Mouse (Mus musculus): ENCODE data around the gene Hes7. TPM values are rescaled to one million over a fixed set of nuclear protein-coding genes. Genes with fewer than 3 reads are reported as not detected.

Gene Hes7
- polyA plus RNA-seq, 1 experiment, result not detected

DNA sequence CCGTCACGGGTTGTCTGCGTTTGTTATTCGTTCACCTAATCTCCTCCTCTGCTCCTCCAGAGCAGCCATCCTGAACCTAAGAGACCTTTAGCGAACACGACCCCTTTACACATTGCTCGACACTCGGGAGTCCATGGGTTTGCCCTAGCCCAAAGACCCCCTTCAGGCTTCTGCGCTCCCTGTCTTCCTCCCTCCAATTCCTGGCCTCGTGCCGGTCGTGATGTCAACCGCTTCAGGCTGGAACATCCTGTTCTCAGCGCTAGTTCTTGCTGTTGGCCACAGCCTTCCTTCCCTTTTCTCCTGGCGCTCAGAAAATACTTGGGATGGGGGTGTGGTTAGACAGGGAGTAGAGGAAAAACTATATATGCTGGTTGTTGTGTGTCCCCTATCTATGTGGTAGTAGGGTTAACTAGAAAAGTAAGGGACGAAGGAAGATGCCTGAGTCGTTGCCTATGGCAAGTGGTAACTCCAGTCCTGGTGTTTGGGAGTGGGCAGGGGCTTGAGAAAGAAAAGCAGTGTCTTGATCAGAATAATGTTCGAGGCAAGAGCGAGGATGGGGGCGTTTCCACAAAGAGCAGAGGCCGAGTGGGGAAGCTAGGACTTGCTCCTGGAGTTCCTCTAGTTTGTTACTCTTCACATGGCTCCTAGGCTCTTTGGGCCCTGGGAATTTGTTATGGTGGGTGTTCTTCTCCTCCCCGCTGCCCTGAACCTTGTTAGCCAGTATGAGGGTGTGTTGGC, 20.9 kb upstream of the Hes7 start:
- Histone ChIP-seq H3K27ac (ENCODE audit: insufficient read depth, low read length) (peak overlapping the region; percentile 70), H3K4me1 (ENCODE audit: control insufficient read depth, insufficient read depth, low read length) (peaks cover 12% of the 10 kb centered on the region), H3K4me3 (ENCODE audit: insufficient read depth, low read length) (peak overlapping the region; percentile 76)
- TF ChIP-seq POLR2A (IDR thresholded peaks at IDR 0.05; ENCODE audit: low read depth, low read length) (peak; percentile 44), CTCF (IDR thresholded peaks at IDR 0.05; ENCODE audit: borderline replicate concordance, insufficient read depth, low read length) (no peak)

DNA sequence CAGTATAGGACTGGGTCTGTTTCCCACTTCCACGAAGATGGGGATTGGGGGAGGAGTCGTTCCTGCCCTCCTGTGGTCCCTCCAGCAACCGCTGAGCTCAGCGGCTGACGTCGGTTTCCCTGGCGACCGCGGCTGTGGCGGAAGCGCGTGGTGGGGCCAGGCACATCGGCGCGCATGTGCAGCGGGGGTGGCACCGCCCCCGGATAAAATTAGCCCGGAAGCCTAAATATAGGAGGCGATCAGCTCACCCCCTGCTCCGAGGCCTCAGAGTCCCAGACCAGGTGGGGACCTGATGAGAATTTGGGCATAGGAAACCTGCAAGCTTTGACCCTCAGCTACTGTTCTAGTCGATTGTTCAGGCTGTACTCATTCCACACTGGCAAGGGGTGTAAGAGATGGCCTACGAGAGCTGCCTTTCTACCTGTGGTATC, 20.3 kb upstream of the Hes7 start:
- TF ChIP-seq CTCF (IDR thresholded peaks at IDR 0.05; ENCODE audit: borderline replicate concordance, insufficient read depth, low read length) (no peak), POLR2A (IDR thresholded peaks at IDR 0.05; ENCODE audit: low read depth, low read length) (no peak; the same call in none of the 2 replicates)
- Histone ChIP-seq H3K4me1 (ENCODE audit: control insufficient read depth, insufficient read depth, low read length) (peaks cover 12% of the 10 kb centered on the region), H3K4me3 (ENCODE audit: insufficient read depth, low read length) (peak overlapping the region; percentile 76), H3K27ac (ENCODE audit: insufficient read depth, low read length) (peak overlapping the region; percentile 85)

DNA sequence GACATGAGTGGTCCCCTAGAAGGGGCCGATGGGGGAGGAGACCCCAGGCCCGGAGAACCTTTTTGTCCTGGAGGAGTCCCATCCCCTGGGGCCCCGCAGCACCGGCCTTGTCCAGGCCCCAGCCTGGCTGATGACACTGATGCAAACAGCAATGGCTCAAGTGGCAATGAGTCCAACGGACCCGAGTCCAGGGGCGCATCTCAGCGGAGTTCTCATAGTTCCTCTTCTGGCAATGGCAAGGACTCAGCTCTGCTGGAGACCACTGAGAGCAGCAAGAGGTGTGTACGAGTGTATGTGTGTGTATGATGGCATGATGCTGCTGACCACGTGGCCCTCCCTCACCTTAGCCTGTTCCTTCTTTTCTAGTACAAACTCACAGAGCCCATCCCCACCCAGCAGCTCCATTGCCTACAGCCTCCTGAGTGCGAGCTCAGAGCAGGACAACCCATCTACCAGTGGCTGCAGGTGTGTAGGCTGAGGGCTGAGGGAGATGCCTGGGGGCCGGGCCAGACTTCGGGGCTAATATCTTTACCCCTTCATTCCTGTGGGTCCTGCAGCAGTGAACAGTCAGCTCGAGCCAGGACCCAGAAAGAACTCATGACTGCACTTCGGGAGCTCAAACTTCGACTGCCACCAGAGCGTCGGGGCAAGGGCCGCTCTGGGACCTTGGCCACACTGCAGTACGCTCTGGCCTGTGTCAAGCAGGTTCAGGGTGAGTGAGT, 19.4 kb upstream of the Hes7 start:
- peaks cover 12% of the 10 kb centered on the region for H3K4me1 ChIP-seq (ENCODE audit: control insufficient read depth, insufficient read depth, low read length)
- H3K27ac ChIP-seq (ENCODE audit: insufficient read depth, low read length), result peak overlapping the region; percentile 34; the same call in 1 of the 2 replicates
- H3K4me3 ChIP-seq (ENCODE audit: insufficient read depth, low read length), result peak overlapping the region; percentile 50; the same call in 1 of the 2 replicates
- TF ChIP-seq POLR2A (IDR thresholded peaks at IDR 0.05; ENCODE audit: low read depth, low read length) (no peak), CTCF (IDR thresholded peaks at IDR 0.05; ENCODE audit: borderline replicate concordance, insufficient read depth, low read length) (no peak)

DNA sequence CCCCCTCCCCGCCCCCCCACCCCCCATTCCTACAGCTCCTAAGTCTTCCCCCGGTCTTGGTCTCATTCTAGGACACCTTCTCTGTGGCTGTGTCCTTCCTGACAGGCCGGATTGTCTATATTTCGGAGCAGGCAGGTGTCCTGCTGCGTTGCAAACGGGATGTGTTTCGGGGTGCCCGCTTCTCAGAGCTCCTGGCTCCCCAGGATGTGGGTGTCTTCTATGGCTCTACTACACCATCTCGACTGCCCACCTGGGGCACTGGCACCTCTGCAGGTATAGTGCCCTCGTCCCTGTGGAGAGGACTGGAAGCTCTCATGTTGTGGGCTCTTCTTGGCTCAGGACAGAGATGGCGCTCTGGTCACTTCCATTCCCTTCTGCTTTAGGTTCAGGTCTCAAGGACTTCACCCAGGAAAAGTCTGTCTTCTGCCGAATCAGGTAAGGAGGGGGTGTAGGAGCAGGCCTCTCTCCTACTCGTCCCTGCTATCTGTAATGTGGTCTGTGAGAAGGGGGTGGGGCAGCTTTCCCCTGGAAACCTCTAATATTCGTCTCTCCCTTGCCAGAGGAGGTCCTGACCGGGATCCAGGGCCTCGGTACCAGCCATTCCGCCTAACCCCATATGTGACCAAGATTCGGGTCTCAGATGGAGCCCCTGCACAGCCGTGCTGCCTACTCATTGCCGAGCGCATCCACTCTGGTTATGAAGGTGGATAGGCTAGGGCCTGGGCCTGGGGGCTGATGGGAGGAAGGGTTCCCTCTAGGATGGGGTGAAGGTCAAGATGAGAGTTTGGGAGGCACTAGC, 18.4 kb upstream of the Hes7 start:
- TF ChIP-seq CTCF (IDR thresholded peaks at IDR 0.05; ENCODE audit: borderline replicate concordance, insufficient read depth, low read length), result no peak
- TF ChIP-seq POLR2A (IDR thresholded peaks at IDR 0.05; ENCODE audit: low read depth, low read length), result no peak
- H3K4me1 ChIP-seq (ENCODE audit: control insufficient read depth, insufficient read depth, low read length), result peaks cover 12% of the 10 kb centered on the region
- no peak overlapping the region for H3K4me3 ChIP-seq (ENCODE audit: insufficient read depth, low read length)
- H3K27ac ChIP-seq (ENCODE audit: insufficient read depth, low read length), result no peak overlapping the region

DNA sequence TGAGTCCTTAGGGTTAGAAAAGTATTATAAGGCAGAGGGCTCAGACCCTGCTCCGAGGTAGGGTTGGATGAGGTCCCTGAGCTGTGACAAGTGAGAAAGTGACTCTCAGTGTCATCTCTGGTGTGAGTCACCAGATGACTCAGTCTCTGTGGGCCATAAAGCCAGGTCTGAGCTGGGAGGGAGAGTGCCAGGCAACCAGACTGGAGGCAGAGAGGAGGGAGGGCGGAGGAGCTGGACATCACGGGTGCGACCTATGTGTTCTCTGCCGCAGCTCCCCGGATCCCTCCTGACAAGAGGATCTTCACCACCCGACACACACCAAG, 17.8 kb upstream of the Hes7 start:
- H3K4me1 ChIP-seq (ENCODE audit: control insufficient read depth, insufficient read depth, low read length), result peaks cover 12% of the 10 kb centered on the region
- H3K27ac ChIP-seq (ENCODE audit: insufficient read depth, low read length), result no peak overlapping the region
- no peak for TF ChIP-seq POLR2A (IDR thresholded peaks at IDR 0.05; ENCODE audit: low read depth, low read length)
- TF ChIP-seq CTCF (IDR thresholded peaks at IDR 0.05; ENCODE audit: borderline replicate concordance, insufficient read depth, low read length), result no peak
- H3K4me3 ChIP-seq (ENCODE audit: insufficient read depth, low read length), result no peak overlapping the region

DNA sequence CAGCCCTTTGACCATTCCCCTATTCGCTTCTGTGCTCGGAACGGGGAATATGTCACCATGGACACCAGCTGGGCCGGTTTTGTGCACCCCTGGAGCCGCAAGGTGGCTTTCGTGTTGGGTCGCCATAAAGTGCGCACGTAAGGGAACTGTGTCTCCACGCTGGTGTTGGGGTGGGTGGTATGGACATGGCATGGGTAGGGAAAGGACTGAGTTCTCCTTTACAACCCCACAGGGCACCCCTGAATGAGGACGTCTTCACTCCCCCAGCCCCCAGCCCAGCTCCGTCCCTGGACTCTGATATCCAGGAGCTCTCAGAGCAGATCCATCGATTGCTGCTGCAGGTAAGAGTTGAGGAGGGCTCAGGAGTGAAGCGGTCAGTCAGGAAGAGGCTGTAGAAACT, 17.1 kb upstream of the Hes7 start:
- TF ChIP-seq POLR2A (IDR thresholded peaks at IDR 0.05; ENCODE audit: low read depth, low read length), result no peak
- TF ChIP-seq CTCF (IDR thresholded peaks at IDR 0.05; ENCODE audit: borderline replicate concordance, insufficient read depth, low read length), result no peak
- Histone ChIP-seq H3K4me1 (ENCODE audit: control insufficient read depth, insufficient read depth, low read length) (peaks cover 8% of the 10 kb centered on the region), H3K4me3 (ENCODE audit: insufficient read depth, low read length) (no peak overlapping the region), H3K27ac (ENCODE audit: insufficient read depth, low read length) (no peak overlapping the region)

DNA sequence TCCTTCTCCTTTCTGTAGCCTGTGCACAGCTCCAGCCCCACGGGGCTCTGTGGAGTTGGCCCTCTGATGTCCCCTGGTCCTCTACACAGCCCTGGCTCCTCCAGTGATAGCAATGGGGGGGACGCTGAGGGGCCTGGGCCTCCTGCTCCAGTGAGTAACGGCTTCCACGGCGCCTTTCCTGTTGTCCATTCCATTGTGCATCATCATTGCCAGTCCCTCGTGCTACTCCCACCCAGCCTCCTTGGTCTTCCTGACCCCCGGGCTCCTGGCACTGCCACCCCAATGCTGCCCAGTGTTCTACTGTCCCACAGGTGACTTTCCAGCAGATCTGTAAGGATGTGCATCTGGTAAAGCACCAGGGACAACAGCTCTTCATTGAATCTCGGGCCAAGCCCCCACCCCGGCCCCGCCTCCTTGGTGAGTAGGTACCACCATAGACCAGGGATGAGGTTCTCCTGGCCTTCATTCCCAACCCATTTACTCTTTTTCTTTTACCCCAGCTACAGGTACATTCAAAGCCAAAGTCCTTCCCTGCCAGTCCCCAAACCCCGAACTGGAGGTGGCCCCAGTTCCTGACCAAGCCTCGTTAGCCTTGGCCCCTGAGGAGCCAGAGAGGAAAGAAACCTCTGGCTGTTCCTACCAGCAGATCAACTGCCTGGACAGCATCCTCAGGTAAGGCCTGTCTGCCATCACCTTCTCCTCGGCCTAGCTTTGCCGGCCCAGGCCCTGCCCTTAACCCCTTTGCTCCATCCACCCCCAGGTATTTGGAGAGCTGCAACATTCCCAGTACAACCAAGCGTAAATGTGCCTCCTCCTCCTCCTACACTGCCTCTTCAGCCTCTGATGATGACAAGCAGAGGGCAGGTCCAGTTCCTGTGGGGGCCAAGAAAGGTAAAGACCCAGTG, 16.4 kb upstream of the Hes7 start:
- TF ChIP-seq POLR2A (IDR thresholded peaks at IDR 0.05; ENCODE audit: low read depth, low read length), result no peak
- TF ChIP-seq CTCF (IDR thresholded peaks at IDR 0.05; ENCODE audit: borderline replicate concordance, insufficient read depth, low read length), result no peak
- H3K4me1 ChIP-seq (ENCODE audit: control insufficient read depth, insufficient read depth, low read length), result peaks cover 4% of the 10 kb centered on the region
- no peak overlapping the region for H3K27ac ChIP-seq (ENCODE audit: insufficient read depth, low read length)
- H3K4me3 ChIP-seq (ENCODE audit: insufficient read depth, low read length), result no peak overlapping the region

DNA sequence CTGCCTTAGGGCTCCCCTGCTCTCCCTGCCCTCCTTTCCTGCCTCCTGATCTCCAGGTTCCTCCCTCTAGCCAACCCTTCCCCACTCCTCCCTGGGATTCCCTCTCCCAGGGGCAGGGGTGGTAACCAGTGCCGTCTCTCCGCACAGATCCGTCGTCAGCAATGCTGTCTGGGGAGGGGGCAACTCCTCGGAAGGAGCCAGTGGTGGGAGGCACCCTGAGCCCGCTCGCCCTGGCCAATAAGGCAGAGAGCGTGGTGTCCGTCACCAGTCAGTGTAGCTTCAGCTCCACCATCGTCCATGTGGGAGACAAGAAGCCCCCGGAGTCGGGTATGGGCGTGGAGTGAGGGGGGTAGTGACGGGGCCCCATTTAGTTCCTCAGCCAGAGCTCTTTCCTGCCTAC, 15.7 kb upstream of the Hes7 start:
- no peak for TF ChIP-seq POLR2A (IDR thresholded peaks at IDR 0.05; ENCODE audit: low read depth, low read length)
- Histone ChIP-seq H3K4me1 (ENCODE audit: control insufficient read depth, insufficient read depth, low read length) (peaks cover 4% of the 10 kb centered on the region), H3K4me3 (ENCODE audit: insufficient read depth, low read length) (no peak overlapping the region)

DNA sequence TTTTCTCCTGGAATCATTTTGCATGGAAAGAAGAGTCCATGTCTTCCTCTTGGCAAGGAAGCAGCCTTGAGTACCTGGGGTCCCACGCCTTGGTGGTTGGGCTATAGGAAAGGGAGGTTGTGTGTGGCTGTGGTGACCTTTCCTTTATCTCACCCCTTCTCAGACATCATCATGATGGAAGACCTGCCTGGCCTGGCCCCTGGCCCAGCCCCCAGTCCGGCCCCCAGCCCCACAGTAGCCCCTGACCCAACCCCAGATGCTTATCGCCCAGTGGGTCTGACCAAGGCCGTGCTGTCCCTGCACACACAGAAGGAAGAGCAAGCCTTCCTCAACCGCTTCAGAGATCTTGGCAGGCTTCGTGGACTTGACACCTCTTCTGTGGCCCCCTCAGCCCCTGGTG, 15.0 kb upstream of the Hes7 start:
- H3K4me3 ChIP-seq (ENCODE audit: insufficient read depth, low read length), result no peak overlapping the region
- peaks cover 4% of the 10 kb centered on the region for H3K4me1 ChIP-seq (ENCODE audit: control insufficient read depth, insufficient read depth, low read length)
- TF ChIP-seq POLR2A (IDR thresholded peaks at IDR 0.05; ENCODE audit: low read depth, low read length) (no peak), CTCF (IDR thresholded peaks at IDR 0.05; ENCODE audit: borderline replicate concordance, insufficient read depth, low read length) (no peak)
- no peak overlapping the region for H3K27ac ChIP-seq (ENCODE audit: insufficient read depth, low read length)

More for the DNA sequence above, 15.7 kb upstream of the Hes7 start:
- H3K27ac ChIP-seq (ENCODE audit: insufficient read depth, low read length), result no peak overlapping the region

All from embryonic fibroblast, embryonic 13.5 days (primary cell).